ENCODE assay signal across 27 mouse cellular contexts in the genomic region with DNA sequence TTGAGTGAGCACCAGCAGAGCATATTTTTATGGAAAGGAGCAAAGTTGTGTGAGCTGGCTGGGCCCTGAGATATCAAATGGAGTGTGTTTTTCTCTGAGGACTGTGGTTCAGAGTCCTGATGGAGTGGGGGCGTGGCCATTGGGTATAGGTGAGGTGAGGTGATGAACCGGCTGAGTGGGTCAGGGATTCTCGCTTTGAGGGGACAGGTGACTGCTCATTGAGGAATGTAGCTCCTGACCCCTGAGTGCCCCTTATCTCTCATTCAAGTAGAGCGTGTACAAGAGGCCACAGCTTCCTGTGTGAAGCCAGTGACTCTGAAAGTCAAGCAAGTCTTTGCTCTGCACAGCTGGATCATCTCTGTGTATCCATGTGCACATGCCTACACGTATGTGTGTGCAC. TPM values are rescaled to one million over a fixed set of nuclear protein-coding genes. Genes with fewer than 3 reads are reported as not detected.
DNase-seq lines count a peak whose midpoint lies in the region; ATAC-seq and TF ChIP-seq lines count a peak whose summit lies in the region.
"Had no signal": no experiment of that assay in that cellular context is flagged by ENCODE, and none has a peak within 500 bp of the region (broad histone marks: within the 10 kb centered on the region; RNA-seq: fewer than 3 reads in every experiment).

No protein-coding gene starts in this region.

- ATAC-seq in kidney, embryonic 16.5 days (ENCODE audit: low FRiP score, low TSS enrichment): no peak
- ATAC-seq in midbrain, embryonic 11.5 days (ENCODE audit: low FRiP score): no peak
- no peak for ATAC-seq in midbrain, embryonic 14.5 days (ENCODE audit: low FRiP score, low TSS enrichment)
- ATAC-seq in intestine, postnatal 0 days: no peak
- ATAC-seq: forebrain, embryonic 14.5 days; hindbrain, postnatal 0 days had no signal

- H3K9ac ChIP-seq in kidney, embryonic 16.5 days (replicated peaks; ENCODE audit: low read length): no peak overlapping the region
- H3K9ac ChIP-seq in midbrain, embryonic 11.5 days (ENCODE audit: low read length): no peak overlapping the region
- H3K9ac ChIP-seq in midbrain, embryonic 14.5 days (replicated peaks; ENCODE audit: low read length): no peak overlapping the region
- no peak overlapping the region for H3K9ac ChIP-seq in intestine, postnatal 0 days (ENCODE audit: low read depth, low read length)
- H3K9ac ChIP-seq: embryonic facial prominence, embryonic 12.5 days; heart, embryonic 15.5 days; hindbrain, embryonic 12.5 days; limb, embryonic 12.5 days; liver, embryonic 15.5 days; lung, embryonic 15.5 days; neural tube, embryonic 12.5 days had no signal

- no peak overlapping the region for H3K4me3 ChIP-seq in kidney, embryonic 16.5 days (ENCODE audit: low read length)
- no peak overlapping the region for H3K4me3 ChIP-seq in midbrain, embryonic 11.5 days (ENCODE audit: low read depth, low read length)
- H3K4me3 ChIP-seq in midbrain, embryonic 14.5 days (replicated peaks; ENCODE audit: low read depth, low read length): no peak overlapping the region
- H3K4me3 ChIP-seq in intestine, postnatal 0 days (ENCODE audit: low read depth, low read length): no peak overlapping the region
- H3K4me3 ChIP-seq: embryonic facial prominence, embryonic 12.5 days; heart, embryonic 15.5 days; hindbrain, embryonic 12.5 days; limb, embryonic 12.5 days; liver, embryonic 15.5 days; lung, embryonic 15.5 days; myocyte; neural tube, embryonic 12.5 days had no signal

- TF ChIP-seq CTCF in intestine, postnatal 0 days (IDR thresholded peaks at IDR 0.05; ENCODE audit: low read depth): no peak

- H3K27me3 ChIP-seq in kidney, embryonic 16.5 days (ENCODE audit: insufficient read depth, low read length): no peaks in the 10 kb centered on the region
- no peaks in the 10 kb centered on the region for H3K27me3 ChIP-seq in midbrain, embryonic 11.5 days (ENCODE audit: control insufficient read depth, insufficient read depth, low read length)
- no peaks in the 10 kb centered on the region for H3K27me3 ChIP-seq in midbrain, embryonic 14.5 days (ENCODE audit: control insufficient read depth, insufficient read depth, low read length)
- H3K27me3 ChIP-seq in intestine, postnatal 0 days (replicated peaks; ENCODE audit: control insufficient read depth, insufficient read depth, low read length): no peaks in the 10 kb centered on the region
- H3K27me3 ChIP-seq: embryonic facial prominence, embryonic 12.5 days; heart, embryonic 15.5 days; hindbrain, embryonic 12.5 days; limb, embryonic 12.5 days; liver, embryonic 15.5 days; lung, embryonic 15.5 days; neural tube, embryonic 12.5 days had no signal

- no peak overlapping the region for H3K27ac ChIP-seq in kidney, embryonic 16.5 days (ENCODE audit: low read length)
- H3K27ac ChIP-seq in midbrain, embryonic 11.5 days (ENCODE audit: low read depth, low read length): no peak overlapping the region
- H3K27ac ChIP-seq in midbrain, embryonic 14.5 days (replicated peaks; ENCODE audit: low read depth, low read length): no peak overlapping the region
- H3K27ac ChIP-seq in intestine, postnatal 0 days (ENCODE audit: low read depth, low read length): no peak overlapping the region
- H3K27ac ChIP-seq: embryonic facial prominence, embryonic 12.5 days; heart, embryonic 15.5 days; hindbrain, embryonic 12.5 days; hindbrain, postnatal 0 days; limb, embryonic 12.5 days; liver, embryonic 15.5 days; lung, embryonic 15.5 days; neural tube, embryonic 12.5 days; stomach, postnatal 0 days had no signal

- no peaks in the 10 kb centered on the region for H3K4me1 ChIP-seq in kidney, embryonic 16.5 days (ENCODE audit: insufficient read depth, low read length)
- no peaks in the 10 kb centered on the region for H3K4me1 ChIP-seq in midbrain, embryonic 11.5 days (ENCODE audit: control insufficient read depth, insufficient read depth, low read length)
- H3K4me1 ChIP-seq in midbrain, embryonic 14.5 days (ENCODE audit: control insufficient read depth, insufficient read depth, low read length): no peaks in the 10 kb centered on the region
- H3K4me1 ChIP-seq in intestine, postnatal 0 days (replicated peaks; ENCODE audit: control insufficient read depth, insufficient read depth, low read length): no peaks in the 10 kb centered on the region
- H3K4me1 ChIP-seq: embryonic facial prominence, embryonic 12.5 days; heart, embryonic 15.5 days; hindbrain, embryonic 12.5 days; limb, embryonic 12.5 days; lung, embryonic 15.5 days; neural tube, embryonic 12.5 days had no signal

- H3K4me2 ChIP-seq in kidney, embryonic 16.5 days (replicated peaks; ENCODE audit: low read depth, low read length): no peak overlapping the region
- H3K4me2 ChIP-seq in midbrain, embryonic 11.5 days: no peak overlapping the region
- no peak overlapping the region for H3K4me2 ChIP-seq in midbrain, embryonic 14.5 days (ENCODE audit: low read length)
- H3K4me2 ChIP-seq in intestine, postnatal 0 days (replicated peaks; ENCODE audit: low read depth): no peak overlapping the region
- H3K4me2 ChIP-seq: embryonic facial prominence, embryonic 12.5 days; heart, embryonic 15.5 days; hindbrain, embryonic 12.5 days; limb, embryonic 12.5 days; liver, embryonic 15.5 days; lung, embryonic 15.5 days; neural tube, embryonic 12.5 days had no signal

- WGBS in kidney, embryonic 16.5 days: 70% methylated on average over 5 of the region's 5 CpGs
- WGBS in midbrain, embryonic 11.5 days: 94% methylated on average over 5 of the region's 5 CpGs
- 96% methylated on average over 5 of the region's 5 CpGs for WGBS in midbrain, embryonic 14.5 days
- WGBS in intestine, postnatal 0 days: 77% methylated on average over 5 of the region's 5 CpGs

- peaks cover 26% of the 10 kb centered on the region for H3K36me3 ChIP-seq in kidney, embryonic 16.5 days (ENCODE audit: insufficient read depth, low read length)
- peaks cover 5% of the 10 kb centered on the region for H3K36me3 ChIP-seq in midbrain, embryonic 11.5 days (ENCODE audit: control insufficient read depth, insufficient read depth, low read length)
- 0 out of 2 replicates have a peak, but pooled peaks cover 9% of the 10 kb centered on the region for H3K36me3 ChIP-seq in midbrain, embryonic 14.5 days (ENCODE audit: control insufficient read depth, insufficient read depth, low read length)
- peaks cover 66% of the 10 kb centered on the region for H3K36me3 ChIP-seq in intestine, postnatal 0 days (ENCODE audit: control insufficient read depth, insufficient read depth)

- DNase-seq in kidney, postnatal 10 days: peak; percentile 46
- DNase-seq in midbrain, embryonic 11.5 days (ENCODE audit: low spot score, missing footprints): peak; percentile 59
- DNase-seq in midbrain, embryonic 14.5 days: no peak
- peak; percentile 74 for DNase-seq in induced T-regulatory cell, adult 2 months (ENCODE audit: low read depth)
- DNase-seq in lung, postnatal 4 days: peak; percentile 25 to 63
- DNase-seq: adrenal gland, adult 8-10 months; cerebellum, adult 9-10 months; embryo, embryonic 11 days; gastrocnemius, postnatal 14 days; heart, postnatal 36 days; kidney, adult 11 months; right cerebral cortex, postnatal 4 days; thymus, adult 18-20 months; thymus, postnatal 36 days had no signal

- peaks cover 7% of the 10 kb centered on the region for H3K9me3 ChIP-seq in kidney, embryonic 16.5 days (ENCODE audit: low read length)
- H3K9me3 ChIP-seq in midbrain, embryonic 11.5 days (ENCODE audit: control insufficient read depth, low read length): no peaks in the 10 kb centered on the region; the same call in 1 of the 2 replicates
- H3K9me3 ChIP-seq in midbrain, embryonic 14.5 days (ENCODE audit: control insufficient read depth, low read length): no peaks in the 10 kb centered on the region
- no peaks in the 10 kb centered on the region for H3K9me3 ChIP-seq in intestine, postnatal 0 days (ENCODE audit: control insufficient read depth)
- H3K9me3 ChIP-seq: heart, embryonic 15.5 days; liver, embryonic 15.5 days; lung, embryonic 15.5 days had no signal

RNA-seq across cellular contexts. Expression of gene Tmppe, which starts 25.3 kb away (rescaled TPM):
- 15.3 and 15.9 TPM in 2 replicates for polyA plus RNA-seq in kidney, embryonic 16.5 days (2015; fragmentation: Nextera tagmentation; extraction: Ambion mirVana)
- polyA plus RNA-seq in midbrain, embryonic 11.5 days (2014; fragmentation: Nextera tagmentation; extraction: Ambion mirVana): 3.1 and 3.8 TPM in 2 replicates
- polyA plus RNA-seq in midbrain, embryonic 14.5 days (2014; fragmentation: Nextera tagmentation; extraction: Ambion mirVana): 3.5 and 4.1 TPM in 2 replicates
- 25.7 and 30.0 TPM in 2 replicates for polyA plus RNA-seq in intestine, postnatal 0 days (2015; fragmentation: Nextera tagmentation; extraction: Ambion mirVana)

RNA-seq across cellular contexts. Expression of gene Glb1, which starts 25.3 kb away (rescaled TPM):
- 77.6 and 81.0 TPM in 2 replicates for polyA plus RNA-seq in kidney, embryonic 16.5 days (2015; fragmentation: Nextera tagmentation; extraction: Ambion mirVana)
- 20.9 and 25.6 TPM in 2 replicates for polyA plus RNA-seq in midbrain, embryonic 11.5 days (2014; fragmentation: Nextera tagmentation; extraction: Ambion mirVana)
- polyA plus RNA-seq in midbrain, embryonic 14.5 days (2014; fragmentation: Nextera tagmentation; extraction: Ambion mirVana): 22.9 and 27.9 TPM in 2 replicates
- 491 and 524 TPM in 2 replicates for polyA plus RNA-seq in intestine, postnatal 0 days (2015; fragmentation: Nextera tagmentation; extraction: Ambion mirVana)

RNA-seq across cellular contexts. Expression of gene Crtap, which starts 35.7 kb away (rescaled TPM):
- 139 and 148 TPM in 2 replicates for polyA plus RNA-seq in kidney, embryonic 16.5 days (2015; fragmentation: Nextera tagmentation; extraction: Ambion mirVana)
- 37.6 and 38.7 TPM in 2 replicates for polyA plus RNA-seq in midbrain, embryonic 11.5 days (2014; fragmentation: Nextera tagmentation; extraction: Ambion mirVana)
- polyA plus RNA-seq in midbrain, embryonic 14.5 days (2014; fragmentation: Nextera tagmentation; extraction: Ambion mirVana): 10.7 and 23.8 TPM in 2 replicates
- 57.3 and 58.3 TPM in 2 replicates for polyA plus RNA-seq in intestine, postnatal 0 days (2015; fragmentation: Nextera tagmentation; extraction: Ambion mirVana)
